ENCODE assay signal across 8 mouse cellular contexts in the genomic region with DNA sequence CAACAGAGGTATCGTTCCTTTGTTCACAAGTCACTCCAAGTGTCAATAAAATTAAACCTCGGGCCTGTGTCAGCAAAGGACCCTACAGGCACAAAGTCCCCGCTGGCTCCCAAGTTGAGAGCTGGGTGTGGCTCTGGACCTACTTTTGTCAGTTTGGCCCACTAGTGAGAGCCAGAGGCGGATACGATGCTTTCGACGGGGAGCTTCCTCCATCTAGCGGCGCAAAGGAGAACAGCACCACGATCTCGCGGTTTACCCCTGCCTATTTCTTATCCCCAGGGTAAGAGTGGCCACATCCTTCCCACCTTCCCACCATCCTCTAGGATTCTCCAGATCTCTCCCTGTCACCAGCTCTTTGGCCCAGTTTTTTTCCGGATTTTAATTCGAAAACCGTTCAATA. TPM values are rescaled to one million over a fixed set of nuclear protein-coding genes. Genes with fewer than 3 reads are reported as not detected.
DNase-seq lines count a peak whose midpoint lies in the region; ATAC-seq lines count a peak whose summit lies in the region.

No protein-coding gene starts in this region.

- WGBS in liver, embryonic 12.5 days (ENCODE audit: insufficient replicate concordance) = 8% methylated on average over 15 of the region's 15 CpGs
- 7% methylated on average over 15 of the region's 15 CpGs for WGBS in midbrain, embryonic 14.5 days

- no peaks in the 10 kb centered on the region; the same call in 1 of the 2 replicates for H3K27me3 ChIP-seq in liver, embryonic 12.5 days (replicated peaks)
- H3K27me3 ChIP-seq in midbrain, embryonic 14.5 days (ENCODE audit: control insufficient read depth, insufficient read depth, low read length) = no peaks in the 10 kb centered on the region

- ATAC-seq in liver, embryonic 12.5 days = no peak
- ATAC-seq in midbrain, embryonic 14.5 days (ENCODE audit: low FRiP score, low TSS enrichment) = peak; percentile 71; the same call in 1 of the 2 replicates

- H3K4me3 ChIP-seq in liver, embryonic 12.5 days = no peak overlapping the region
- H3K4me3 ChIP-seq in midbrain, embryonic 14.5 days (replicated peaks; ENCODE audit: low read depth, low read length) = no peak overlapping the region

- no peak overlapping the region for H3K27ac ChIP-seq in liver, embryonic 12.5 days
- H3K27ac ChIP-seq in midbrain, embryonic 14.5 days (replicated peaks; ENCODE audit: low read depth, low read length) = no peak overlapping the region

- intact Hi-C loops in left cerebral cortex, postnatal 36 days (cut with DNase I) = loop anchor here (1.0 to 5.0 kb wide), 2 partner anchors 44 to 437 kb away; no protein-coding TSS in a partner anchor

- H3K4me2 ChIP-seq in liver, embryonic 12.5 days = no peak overlapping the region
- no peak overlapping the region for H3K4me2 ChIP-seq in midbrain, embryonic 14.5 days (ENCODE audit: low read length)

- peak; percentile 53 for DNase-seq in liver
- peak; percentile 88 for DNase-seq in embryo, embryonic 10 days (ENCODE audit: low spot score)
- DNase-seq in gastrocnemius, postnatal 4 days (ENCODE audit: low spot score in 2 of 2) = peak; percentile 46 to 68
- peak; percentile 74 for DNase-seq in kidney, adult 18-20 months
- peak; percentile 53 to 62 for DNase-seq in left cerebral cortex, postnatal 36 days (ENCODE audit: low spot score in 2 of 2)
- peak; percentile 85 for DNase-seq in midbrain, embryonic 14.5 days
- peak; percentile 24 to 73 for DNase-seq in spleen, postnatal 4 days (ENCODE audit: low spot score in 2 of 2)

- no peak overlapping the region for H3K9ac ChIP-seq in liver, embryonic 12.5 days
- no peak overlapping the region for H3K9ac ChIP-seq in midbrain, embryonic 14.5 days (replicated peaks; ENCODE audit: low read length)

- H3K36me3 ChIP-seq in liver, embryonic 12.5 days = no peaks in the 10 kb centered on the region
- H3K36me3 ChIP-seq in midbrain, embryonic 14.5 days (ENCODE audit: control insufficient read depth, insufficient read depth, low read length) = no peaks in the 10 kb centered on the region

- no peaks in the 10 kb centered on the region for H3K4me1 ChIP-seq in liver, embryonic 12.5 days
- no peaks in the 10 kb centered on the region for H3K4me1 ChIP-seq in midbrain, embryonic 14.5 days (ENCODE audit: control insufficient read depth, insufficient read depth, low read length)

- no peaks in the 10 kb centered on the region for H3K9me3 ChIP-seq in liver, embryonic 12.5 days (replicated peaks)
- no peaks in the 10 kb centered on the region for H3K9me3 ChIP-seq in midbrain, embryonic 14.5 days (ENCODE audit: control insufficient read depth, low read length)

RNA-seq across cellular contexts. Expression of gene D130052B06Rik, which starts 15.1 kb away (rescaled TPM):
- polyA plus RNA-seq in liver, embryonic 12.5 days (2016; fragmentation: Nextera tagmentation; extraction: Ambion mirVana) = not detected in 2 replicates
- not detected for total RNA-seq in gastrocnemius, postnatal 4 days (2021)
- not detected for total RNA-seq in left cerebral cortex, postnatal 36 days (2021)
- not detected in 2 replicates for polyA plus RNA-seq in midbrain, embryonic 14.5 days (2014; fragmentation: Nextera tagmentation; extraction: Ambion mirVana)

RNA-seq across cellular contexts. Expression of gene Gabrp, which starts 35.5 kb away (rescaled TPM):
- 0.06 and 0.26 TPM in 2 replicates for polyA plus RNA-seq in liver, embryonic 12.5 days (2016; fragmentation: Nextera tagmentation; extraction: Ambion mirVana)
- total RNA-seq in gastrocnemius, postnatal 4 days (2021) = not detected
- total RNA-seq in left cerebral cortex, postnatal 36 days (2021) = not detected
- not detected in 2 replicates for polyA plus RNA-seq in midbrain, embryonic 14.5 days (2014; fragmentation: Nextera tagmentation; extraction: Ambion mirVana)
